Mouse (Mus musculus): ENCODE measurements around the gene Prss38. TPM values are rescaled to one million over a fixed set of nuclear protein-coding genes. Genes with fewer than 3 reads are reported as not detected.

The Prss38 gene
- total and polyA plus RNA-seq, 2 experiments from 2014 or later, result 0.12 TPM; not detected in 1

DNA sequence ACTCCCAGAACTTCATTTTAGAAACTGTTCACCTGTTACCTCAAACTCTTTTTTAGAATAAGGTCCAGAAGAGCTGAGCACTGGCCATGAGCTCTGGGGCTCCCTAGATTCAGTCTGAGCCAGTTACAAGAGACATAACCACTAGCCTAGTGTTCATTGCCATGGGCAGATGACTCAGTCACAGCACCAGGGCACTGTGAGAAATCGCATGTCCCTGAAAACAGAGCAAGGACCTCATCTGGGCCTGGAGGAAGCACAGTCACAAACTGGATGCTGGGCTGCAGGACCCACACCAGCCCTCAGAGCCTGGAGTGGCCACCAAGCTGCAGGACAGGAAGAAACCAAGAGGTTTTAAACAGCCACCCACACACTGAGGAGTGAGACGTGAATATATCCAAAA is 35.4 kb upstream of the Prss38 start:
- no peaks in the 10 kb centered on the region for H3K4me1 ChIP-seq (ENCODE audit: insufficient read depth)
- H3K4me3 ChIP-seq (ENCODE audit: low read depth, low read length), result no peak overlapping the region
- H3K27me3 ChIP-seq (ENCODE audit: insufficient read depth, low read length), result no peaks in the 10 kb centered on the region
- no peak overlapping the region for H3K27ac ChIP-seq (ENCODE audit: low read depth, low read length)
- H3K36me3 ChIP-seq (ENCODE audit: insufficient read depth), result peaks cover 37% of the 10 kb centered on the region
- DNase-seq (no peak), ATAC-seq (no peak)
- H3K9ac ChIP-seq, result no peak overlapping the region
- no peak overlapping the region for H3K4me2 ChIP-seq (ENCODE audit: low read depth)
- no peak for TF ChIP-seq CTCF (IDR thresholded peaks at IDR 0.05; ENCODE audit: low read depth)
- WGBS, result 79% methylated on average over 2 of the region's 2 CpGs
- H3K9me3 ChIP-seq (ENCODE audit: low read length), result no peaks in the 10 kb centered on the region

DNA sequence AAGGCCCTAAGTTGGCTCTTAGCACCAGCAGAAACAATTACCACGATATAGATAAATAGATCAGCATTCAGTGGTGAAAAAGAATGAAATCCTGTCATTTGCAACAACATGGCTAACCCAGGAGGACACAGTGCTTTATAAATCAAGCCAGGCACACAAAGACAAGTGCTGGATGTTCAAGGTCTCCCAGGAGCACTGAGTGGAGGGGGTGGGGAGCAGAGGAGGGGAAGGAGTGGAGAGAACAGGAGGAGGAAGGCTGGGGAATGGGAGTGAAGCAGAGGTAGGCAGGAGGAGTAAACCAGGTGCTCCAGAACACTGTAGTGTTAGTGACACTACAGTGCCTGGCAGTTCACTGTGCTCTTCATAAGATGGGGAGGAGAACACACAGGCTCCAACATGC is 30.3 kb upstream of the Prss38 start:
- peaks cover 38% of the 10 kb centered on the region for H3K36me3 ChIP-seq (ENCODE audit: insufficient read depth)
- H3K27me3 ChIP-seq (ENCODE audit: insufficient read depth, low read length), result no peaks in the 10 kb centered on the region
- TF ChIP-seq CTCF (IDR thresholded peaks at IDR 0.05; ENCODE audit: low read depth), result no peak
- WGBS, result 84% methylated on average over 1 of the region's 1 CpGs
- ATAC-seq, result no peak
- H3K27ac ChIP-seq (ENCODE audit: low read depth, low read length), result no peak overlapping the region
- H3K4me2 ChIP-seq (ENCODE audit: low read depth), result no peak overlapping the region
- no peaks in the 10 kb centered on the region for H3K9me3 ChIP-seq (ENCODE audit: low read length)
- no peak for DNase-seq
- H3K9ac ChIP-seq, result no peak overlapping the region
- no peaks in the 10 kb centered on the region for H3K4me1 ChIP-seq (ENCODE audit: insufficient read depth)
- H3K4me3 ChIP-seq (ENCODE audit: low read depth, low read length), result no peak overlapping the region

GRCm38 (mm10) chr11:59400876-59401275 is 25.4 kb upstream of the Prss38 start:
- no peak for TF ChIP-seq CTCF (IDR thresholded peaks at IDR 0.05; ENCODE audit: low read depth)
- DNase-seq (no peak), ATAC-seq (peak; percentile 32; the same call in 1 of the 2 replicates)
- Histone ChIP-seq H3K36me3 (ENCODE audit: insufficient read depth) (peaks cover 17% of the 10 kb centered on the region), H3K9me3 (ENCODE audit: low read length) (no peaks in the 10 kb centered on the region), H3K4me2 (ENCODE audit: low read depth) (no peak overlapping the region), H3K9ac (no peak overlapping the region), H3K4me1 (ENCODE audit: insufficient read depth) (no peaks in the 10 kb centered on the region), H3K27me3 (ENCODE audit: insufficient read depth, low read length) (no peaks in the 10 kb centered on the region), H3K27ac (ENCODE audit: low read depth, low read length) (no peak overlapping the region), H3K4me3 (ENCODE audit: low read depth, low read length) (no peak overlapping the region)
- whole genome bisulfite sequencing, result 79% methylated on average over 2 of the region's 2 CpGs

DNA sequence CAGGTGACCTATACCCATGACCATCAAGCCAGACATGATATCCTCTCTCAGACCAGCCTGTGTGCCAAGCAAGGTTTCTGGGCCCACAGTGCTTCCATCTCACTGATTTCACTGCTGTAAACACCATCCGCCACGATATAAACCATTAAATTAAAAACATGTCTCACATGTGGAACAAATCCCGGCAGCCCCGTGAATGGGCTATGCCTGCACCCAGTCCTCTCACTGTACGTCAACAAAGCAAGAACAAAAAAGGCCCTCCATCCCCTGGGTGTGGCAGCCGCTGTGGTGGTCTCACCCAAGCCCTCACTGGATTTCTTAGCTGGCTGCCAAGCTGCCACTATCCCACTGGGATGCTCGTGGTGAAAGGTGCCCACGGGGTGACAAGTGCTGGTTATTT is 24.4 kb upstream of the Prss38 start:
- Histone ChIP-seq H3K36me3 (ENCODE audit: insufficient read depth) (peaks cover 17% of the 10 kb centered on the region), H3K27me3 (ENCODE audit: insufficient read depth, low read length) (no peaks in the 10 kb centered on the region), H3K9ac (no peak overlapping the region), H3K27ac (ENCODE audit: low read depth, low read length) (no peak overlapping the region), H3K4me1 (ENCODE audit: insufficient read depth) (no peaks in the 10 kb centered on the region), H3K9me3 (ENCODE audit: low read length) (no peaks in the 10 kb centered on the region), H3K4me2 (ENCODE audit: low read depth) (no peak overlapping the region), H3K4me3 (ENCODE audit: low read depth, low read length) (no peak overlapping the region)
- ATAC-seq (no peak), DNase-seq (no peak)
- no peak for TF ChIP-seq CTCF (IDR thresholded peaks at IDR 0.05; ENCODE audit: low read depth)
- WGBS, result 72% methylated on average over 8 of the region's 8 CpGs

DNA sequence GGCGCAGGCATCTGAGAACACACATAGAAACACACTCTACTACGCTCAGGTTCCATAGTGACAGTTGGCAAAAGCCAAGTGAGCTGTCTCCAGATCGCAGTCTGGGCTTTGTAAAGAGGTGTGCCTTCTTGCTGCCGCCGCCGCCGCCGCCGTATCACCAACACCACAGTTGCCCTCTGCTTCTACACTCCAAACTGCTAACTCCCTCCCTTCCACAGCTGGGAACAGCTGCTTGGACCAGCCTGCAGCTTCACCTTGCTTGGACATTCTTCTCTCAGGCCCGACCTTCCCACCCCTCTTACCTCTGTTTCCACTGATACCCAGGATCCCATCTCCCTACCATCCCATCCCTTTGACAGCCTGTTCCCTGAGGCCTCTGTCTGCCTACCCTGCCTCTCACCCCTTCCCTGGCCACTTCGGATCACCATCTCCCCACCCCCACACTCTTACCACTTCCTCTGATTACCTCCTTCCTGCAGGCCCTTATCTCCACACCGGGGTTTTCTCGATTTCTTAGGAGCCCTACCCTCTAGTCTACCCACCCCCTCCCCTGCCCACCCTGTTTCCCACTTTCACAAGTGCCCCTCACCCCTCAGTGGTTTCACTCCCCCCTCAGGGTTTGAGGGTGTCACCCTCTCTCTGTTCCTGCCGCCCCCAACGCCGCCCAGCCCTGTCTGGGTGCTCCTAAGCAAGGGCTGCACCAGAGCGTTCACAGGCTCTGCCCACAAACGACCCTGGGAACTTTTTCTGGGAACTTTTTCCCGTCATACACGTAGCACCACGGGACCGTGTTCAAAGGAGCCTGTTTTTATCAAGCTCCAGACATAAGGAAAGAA is 22.3 kb upstream of the Prss38 start:
- DNase-seq, result no peak
- H3K4me3 ChIP-seq (ENCODE audit: low read depth, low read length), result no peak overlapping the region

GRCm38 (mm10) chr11:59394451-59394850 is 19.0 kb upstream of the Prss38 start:
- Histone ChIP-seq H3K9ac (no peak overlapping the region), H3K36me3 (ENCODE audit: insufficient read depth) (no peaks in the 10 kb centered on the region), H3K27me3 (ENCODE audit: insufficient read depth, low read length) (no peaks in the 10 kb centered on the region), H3K9me3 (ENCODE audit: low read length) (no peaks in the 10 kb centered on the region), H3K4me1 (ENCODE audit: insufficient read depth) (peaks cover 3% of the 10 kb centered on the region; the same call in 1 of the 2 replicates), H3K27ac (ENCODE audit: low read depth, low read length) (no peak overlapping the region), H3K4me2 (ENCODE audit: low read depth) (no peak overlapping the region), H3K4me3 (ENCODE audit: low read depth, low read length) (no peak overlapping the region)
- ATAC-seq (no peak), DNase-seq (no peak)
- WGBS, result 76% methylated on average over 5 of the region's 5 CpGs
- no peak for TF ChIP-seq CTCF (IDR thresholded peaks at IDR 0.05; ENCODE audit: low read depth)

More for the DNA sequence above, 22.3 kb upstream of the Prss38 start:
- no peaks in the 10 kb centered on the region for H3K27me3 ChIP-seq (ENCODE audit: insufficient read depth, low read length)
- H3K4me1 ChIP-seq (ENCODE audit: insufficient read depth), result peaks cover 3% of the 10 kb centered on the region; the same call in 1 of the 2 replicates
- H3K9me3 ChIP-seq (ENCODE audit: low read length), result no peaks in the 10 kb centered on the region
- ATAC-seq, result no peak
- no peak overlapping the region for H3K9ac ChIP-seq
- 0 out of 2 replicates have a peak, but pooled peaks cover 6% of the 10 kb centered on the region for H3K36me3 ChIP-seq (ENCODE audit: insufficient read depth)
- no peak overlapping the region for H3K27ac ChIP-seq (ENCODE audit: low read depth, low read length)
- 70% methylated on average over 22 of the region's 22 CpGs for WGBS
- TF ChIP-seq CTCF (IDR thresholded peaks at IDR 0.05; ENCODE audit: low read depth), result no peak
- no peak overlapping the region for H3K4me2 ChIP-seq (ENCODE audit: low read depth)

- H3K4me1 ChIP-seq (ENCODE audit: insufficient read depth), result peaks cover 3% of the 10 kb centered on the region; the same call in 1 of the 2 replicates
- no peak overlapping the region for H3K4me3 ChIP-seq (ENCODE audit: low read depth, low read length)
- H3K27ac ChIP-seq (ENCODE audit: low read depth, low read length), result 0 out of 2 replicates have a peak overlapping the region, but pooled peaks have one; percentile 16
- no peaks in the 10 kb centered on the region for H3K9me3 ChIP-seq (ENCODE audit: low read length)
- no peak overlapping the region for H3K9ac ChIP-seq
- peak; percentile 55 for ATAC-seq
- H3K36me3 ChIP-seq (ENCODE audit: insufficient read depth), result no peaks in the 10 kb centered on the region
- DNase-seq, result peak; percentile 68
- 14% methylated on average over 9 of the region's 9 CpGs for WGBS
- no peak for TF ChIP-seq CTCF (IDR thresholded peaks at IDR 0.05; ENCODE audit: low read depth)
- no peak overlapping the region for H3K4me2 ChIP-seq (ENCODE audit: low read depth)
- H3K27me3 ChIP-seq (ENCODE audit: insufficient read depth, low read length), result no peaks in the 10 kb centered on the region
These were observed 18.1 kb upstream of the Prss38 start for GRCm38 (mm10) chr11:59393591-59393990.

Measured in forebrain, postnatal 0 days (tissue).